Mouse (Mus musculus) midbrain, embryonic 11.5 days (tissue): ENCODE results near the gene P2ry12. TPM values are rescaled to one million over a fixed set of nuclear protein-coding genes. Genes with fewer than 3 reads are reported as not detected.

Source experiments
- ATAC-seq: fragments of 200-750 bp; cut with Nextera tagmentation; 2 replicates; pipeline ENCODE4 v1.8.0; 2017; ENCODE audit warnings: moderate TSS enrichment, moderate library complexity; ENCODE audit not compliant: low FRiP score
- DNase-seq: peaks from one replicate; pipeline ENCODE4 v3.0.0; 2015; ENCODE audit warnings: low spot score; ENCODE audit errors: missing footprints
- H3K27ac ChIP-seq: fragments of 300-500 bp; sonication (generic); 2 replicates; pipeline ENCODE4 v1.5.1; 2014; ENCODE audit warnings: low read depth, low read length
- H3K27me3 ChIP-seq: fragments of 300-500 bp; sonication (generic); 2 replicates; pipeline ENCODE4 v1.6.1; 2014; ENCODE audit warnings: mild to moderate bottlenecking, low read length, moderate library complexity, mixed read lengths; ENCODE audit not compliant: control insufficient read depth, insufficient read depth
- H3K36me3 ChIP-seq: fragments of 300-500 bp; sonication (generic); 2 replicates; pipeline ENCODE4 v1.6.1; 2014; ENCODE audit warnings: mild to moderate bottlenecking, low read length, moderate library complexity, mixed read lengths; ENCODE audit not compliant: control insufficient read depth, insufficient read depth
- H3K4me1 ChIP-seq: fragments of 300-500 bp; sonication (generic); 2 replicates; pipeline ENCODE4 v1.6.1; 2014; ENCODE audit warnings: low read length; ENCODE audit not compliant: control insufficient read depth, insufficient read depth
- H3K4me2 ChIP-seq: fragments of 300-500 bp; sonication (generic); 2 replicates; pipeline ENCODE4 v1.6.1; 2014; ENCODE audit warnings: mild to moderate bottlenecking, moderate library complexity
- H3K4me3 ChIP-seq: fragments of 300-500 bp; sonication (generic); 2 replicates; pipeline ENCODE4 v1.5.1; 2014; ENCODE audit warnings: low read depth, low read length
- H3K9ac ChIP-seq: fragments of 300-500 bp; sonication (generic); 2 replicates; pipeline ENCODE4 v1.6.1; 2014; ENCODE audit warnings: low read length
- H3K9me3 ChIP-seq: fragments of 300-500 bp; sonication (generic); 2 replicates; pipeline ENCODE4 v1.6.1; 2016; ENCODE audit warnings: low read length; ENCODE audit not compliant: control insufficient read depth
- WGBS: fragments of 180-500 bp; shearing (Covaris S2); extraction: QIAGEN DNeasy Blood & Tissue Kit; methylation state at CpG from one replicate; pipeline ENCODE4 v1.1.7; 2014; 5-methylcytosine and 5-hydroxymethylcytosine counted together
- polyA plus RNA-seq: library from polyadenylated mRNA; unstranded; fragments of >200 nt; fragmentation: Nextera tagmentation; extraction: Ambion mirVana; gene quantifications from 2 replicates; pipeline ENCODE4 v1.2.1, GENCODE M21; 2014

P2ry12 gene
- polyA plus RNA-seq, 1 experiment from 2014 or later, result 2.7 TPM

- no peaks in the 10 kb centered on the region for H3K36me3 ChIP-seq
- H3K4me3 ChIP-seq, result no peak overlapping the region
- ATAC-seq (no peak), DNase-seq (no peak)
- no peaks in the 10 kb centered on the region for H3K9me3 ChIP-seq
- H3K27me3 ChIP-seq, result no peaks in the 10 kb centered on the region
- no peak overlapping the region for H3K27ac ChIP-seq
- H3K4me2 ChIP-seq, result no peak overlapping the region
- WGBS, result 93% methylated on average over 10 of the region's 10 CpGs
- H3K9ac ChIP-seq, result no peak overlapping the region
- no peaks in the 10 kb centered on the region for H3K4me1 ChIP-seq
These were observed 45.5 kb downstream of the P2ry12 start for GRCm38 (mm10) chr3:59217211-59217610.

- ATAC-seq (no peak), DNase-seq (no peak)
- no peaks in the 10 kb centered on the region for H3K27me3 ChIP-seq
- H3K9ac ChIP-seq, result no peak overlapping the region
- no peaks in the 10 kb centered on the region for H3K9me3 ChIP-seq
- no peaks in the 10 kb centered on the region for H3K36me3 ChIP-seq
- H3K4me3 ChIP-seq, result no peak overlapping the region
- H3K4me1 ChIP-seq, result no peaks in the 10 kb centered on the region
- no peak overlapping the region for H3K27ac ChIP-seq
- no peak overlapping the region for H3K4me2 ChIP-seq
These were observed 50.3 kb downstream of the P2ry12 start for GRCm38 (mm10) chr3:59212404-59212803.

- H3K4me2 ChIP-seq, result no peak overlapping the region
- no peaks in the 10 kb centered on the region for H3K36me3 ChIP-seq
- no peaks in the 10 kb centered on the region for H3K9me3 ChIP-seq
- no peak for ATAC-seq
- DNase-seq, result no peak
- 91% methylated on average over 8 of the region's 8 CpGs for WGBS
- H3K9ac ChIP-seq, result no peak overlapping the region
- H3K4me3 ChIP-seq, result no peak overlapping the region
- H3K27ac ChIP-seq, result no peak overlapping the region
- no peaks in the 10 kb centered on the region for H3K27me3 ChIP-seq
- H3K4me1 ChIP-seq, result no peaks in the 10 kb centered on the region
These were observed 50.9 kb downstream of the P2ry12 start for GRCm38 (mm10) chr3:59211784-59212183.

- no peak for ATAC-seq
- Histone ChIP-seq H3K36me3 (no peaks in the 10 kb centered on the region), H3K27me3 (no peaks in the 10 kb centered on the region), H3K4me2 (no peak within 1 kb of the TSS), H3K4me1 (no peaks in the 10 kb centered on the region), H3K27ac (no peak within 1 kb of the TSS), H3K4me3 (no peak within 1 kb of the TSS), H3K9ac (no peak within 1 kb of the TSS), H3K9me3 (no peaks in the 10 kb centered on the region)
- no peak for DNase-seq
- WGBS, result 95% methylated on average over 6 of the region's 6 CpGs
These were observed 51.9 kb downstream of the P2ry12 start, which contains the start of gene P2ry13 for GRCm38 (mm10) chr3:59210727-59211126. Gene P2ry13, minus strand, starts transcription at chr3:59210882.

GRCm38 (mm10) chr3:59210089-59210488 lies 52.6 kb downstream of the P2ry12 start:
- Histone ChIP-seq H3K4me1 (no peaks in the 10 kb centered on the region), H3K27ac (no peak overlapping the region), H3K36me3 (no peaks in the 10 kb centered on the region), H3K4me2 (no peak overlapping the region), H3K9me3 (no peaks in the 10 kb centered on the region), H3K9ac (no peak overlapping the region), H3K4me3 (no peak overlapping the region), H3K27me3 (no peaks in the 10 kb centered on the region)
- DNase-seq (no peak), ATAC-seq (no peak)
- WGBS, result 71% methylated on average over 8 of the region's 8 CpGs

GRCm38 (mm10) chr3:59208650-59209548 lies 53.8 kb downstream of the P2ry12 start:
- Histone ChIP-seq H3K4me1 (no peaks in the 10 kb centered on the region), H3K9me3 (no peaks in the 10 kb centered on the region), H3K4me3 (no peak overlapping the region), H3K27me3 (no peaks in the 10 kb centered on the region), H3K27ac (no peak overlapping the region), H3K36me3 (no peaks in the 10 kb centered on the region), H3K4me2 (no peak overlapping the region), H3K9ac (no peak overlapping the region)
- ATAC-seq, result peak; percentile 67
- peak; percentile 97 for DNase-seq
- WGBS, result 68% methylated on average over 4 of the region's 4 CpGs

GRCm38 (mm10) chr3:59205941-59206340 lies 56.7 kb downstream of the P2ry12 start:
- no peak overlapping the region for H3K27ac ChIP-seq
- ATAC-seq, result no peak
- 88% methylated on average over 4 of the region's 4 CpGs for WGBS

GRCm38 (mm10) chr3:59204719-59205503 lies 57.8 kb downstream of the P2ry12 start:
- no peak for DNase-seq
- Histone ChIP-seq H3K27ac (no peak overlapping the region), H3K4me3 (no peak overlapping the region), H3K9ac (no peak overlapping the region), H3K4me1 (no peaks in the 10 kb centered on the region), H3K27me3 (no peaks in the 10 kb centered on the region), H3K4me2 (no peak overlapping the region), H3K9me3 (no peaks in the 10 kb centered on the region), H3K36me3 (no peaks in the 10 kb centered on the region)
- 89% methylated on average over 11 of the region's 11 CpGs for WGBS
- ATAC-seq, result no peak

More at GRCm38 (mm10) chr3:59205941-59206340, 56.7 kb downstream of the P2ry12 start:
- H3K9ac ChIP-seq, result no peak overlapping the region
- H3K36me3 ChIP-seq, result no peaks in the 10 kb centered on the region
- no peak overlapping the region for H3K4me3 ChIP-seq
- no peaks in the 10 kb centered on the region for H3K9me3 ChIP-seq
- no peaks in the 10 kb centered on the region for H3K27me3 ChIP-seq
- DNase-seq, result no peak
- no peaks in the 10 kb centered on the region for H3K4me1 ChIP-seq
- H3K4me2 ChIP-seq, result no peak overlapping the region
